Mouse (Mus musculus): ENCODE results near the gene Dtymk. TPM values are rescaled to one million over a fixed set of nuclear protein-coding genes. Genes with fewer than 3 reads are reported as not detected.
"Not testable (repeated sequence)": the region's sequence is repeated elsewhere in the genome, so short reads cannot be mapped to it uniquely, and the experiment has no call there.

Dtymk gene
- polyA plus RNA-seq, 1 experiment from 2014 or later = 78.9 TPM

GRCm38 (mm10) chr1:93767600-93767999 lies 34.1 kb downstream of the Dtymk start:
- no peak for DNase-seq
- TF ChIP-seq EP300 (IDR thresholded peaks at IDR 0.05; ENCODE audit: low read depth) = no peak
- no peak for TF ChIP-seq CTCF (IDR thresholded peaks at IDR 0.05; ENCODE audit: low read depth)
- H3K9me3 ChIP-seq (ENCODE audit: low read length) = no peaks in the 10 kb centered on the region

GRCm38 (mm10) chr1:93764871-93765591 lies 36.7 kb downstream of the Dtymk start:
- TF ChIP-seq EP300 (IDR thresholded peaks at IDR 0.05; ENCODE audit: low read depth) (no peak), CTCF (IDR thresholded peaks at IDR 0.05; ENCODE audit: low read depth) (no peak)
- H3K9ac ChIP-seq (replicated peaks) = no peak overlapping the region
- DNase-seq (no peak), ATAC-seq (no peak)
- no peak overlapping the region for H3K4me3 ChIP-seq (ENCODE audit: low read depth, low read length)
- WGBS (ENCODE audit: insufficient replicate concordance) = 86% methylated on average over 9 of the region's 9 CpGs
- H3K4me2 ChIP-seq (ENCODE audit: low read depth, low read length) = no peak overlapping the region
- no peaks in the 10 kb centered on the region for H3K27me3 ChIP-seq (ENCODE audit: insufficient read depth, low read length)
- no peak overlapping the region; the same call in 1 of the 2 replicates for H3K27ac ChIP-seq (ENCODE audit: low read depth)
- H3K4me1 ChIP-seq (ENCODE audit: insufficient read depth) = peaks cover 11% of the 10 kb centered on the region
- H3K9me3 ChIP-seq (ENCODE audit: low read length) = no peaks in the 10 kb centered on the region
- peaks cover 10% of the 10 kb centered on the region for H3K36me3 ChIP-seq (replicated peaks; ENCODE audit: insufficient read depth, low read length)

More at GRCm38 (mm10) chr1:93767600-93767999, 34.1 kb downstream of the Dtymk start:
- no peaks in the 10 kb centered on the region for H3K27me3 ChIP-seq (ENCODE audit: insufficient read depth, low read length)
- H3K9ac ChIP-seq (replicated peaks) = no peak overlapping the region
- H3K4me2 ChIP-seq (ENCODE audit: low read depth, low read length) = no peak overlapping the region
- no peak for ATAC-seq
- H3K4me3 ChIP-seq (ENCODE audit: low read depth, low read length) = no peak overlapping the region
- whole genome bisulfite sequencing (ENCODE audit: insufficient replicate concordance) = 90% methylated on average over 6 of the region's 6 CpGs
- no peak overlapping the region for H3K27ac ChIP-seq (ENCODE audit: low read depth)
- H3K4me1 ChIP-seq (ENCODE audit: insufficient read depth) = peaks cover 11% of the 10 kb centered on the region
- peaks cover 13% of the 10 kb centered on the region for H3K36me3 ChIP-seq (replicated peaks; ENCODE audit: insufficient read depth, low read length)

- H3K4me3 ChIP-seq (ENCODE audit: low read depth, low read length); H3K9me3 ChIP-seq (ENCODE audit: low read length); H3K36me3 ChIP-seq (replicated peaks; ENCODE audit: insufficient read depth, low read length); H3K9ac ChIP-seq (replicated peaks); DNase-seq; H3K27ac ChIP-seq (ENCODE audit: low read depth); H3K27me3 ChIP-seq (ENCODE audit: insufficient read depth, low read length): not testable (repeated sequence)
- Histone ChIP-seq H3K4me1 (ENCODE audit: insufficient read depth) (peaks cover 16% of the 10 kb centered on the region), H3K4me2 (ENCODE audit: low read depth, low read length) (peak overlapping the region; percentile 35; the same call in 1 of the 2 replicates)
- peak; percentile 67; the same call in 1 of the 2 replicates for ATAC-seq
- 74% methylated on average over 3 of the region's 3 CpGs for WGBS (ENCODE audit: insufficient replicate concordance)
Measured at GRCm38 (mm10) chr1:93763531-93763930, 38.2 kb downstream of the Dtymk start.

GRCm38 (mm10) chr1:93760076-93760475 lies 41.7 kb downstream of the Dtymk start:
- Histone ChIP-seq H3K9ac (replicated peaks) (no peak overlapping the region), H3K27ac (ENCODE audit: low read depth) (no peak overlapping the region), H3K36me3 (replicated peaks; ENCODE audit: insufficient read depth, low read length) (no peaks in the 10 kb centered on the region), H3K4me3 (ENCODE audit: low read depth, low read length) (no peak overlapping the region), H3K9me3 (ENCODE audit: low read length) (no peaks in the 10 kb centered on the region), H3K4me1 (ENCODE audit: insufficient read depth) (peaks cover 24% of the 10 kb centered on the region), H3K27me3 (ENCODE audit: insufficient read depth, low read length) (no peaks in the 10 kb centered on the region), H3K4me2 (ENCODE audit: low read depth, low read length) (no peak overlapping the region)
- TF ChIP-seq EP300 (IDR thresholded peaks at IDR 0.05; ENCODE audit: low read depth) (no peak), CTCF (IDR thresholded peaks at IDR 0.05; ENCODE audit: low read depth) (no peak)
- DNase-seq = no peak
- 94% methylated on average over 1 of the region's 1 CpGs for WGBS (ENCODE audit: insufficient replicate concordance)
- no peak for ATAC-seq

- DNase-seq = no peak
- H3K4me3 ChIP-seq (ENCODE audit: low read depth, low read length) = peak overlapping the region; percentile 98
- peak overlapping the region; percentile 95; the same call in 1 of the 2 replicates for H3K27ac ChIP-seq (ENCODE audit: low read depth)
- no peak for ATAC-seq
- peak overlapping the region; percentile 96 for H3K9ac ChIP-seq (replicated peaks)
- no peaks in the 10 kb centered on the region for H3K9me3 ChIP-seq (ENCODE audit: low read length)
- H3K4me1 ChIP-seq (ENCODE audit: insufficient read depth) = peaks cover 29% of the 10 kb centered on the region
- no peaks in the 10 kb centered on the region for H3K36me3 ChIP-seq (replicated peaks; ENCODE audit: insufficient read depth, low read length)
- peak overlapping the region; percentile 98 for H3K4me2 ChIP-seq (ENCODE audit: low read depth, low read length)
- H3K27me3 ChIP-seq (ENCODE audit: insufficient read depth, low read length) = no peaks in the 10 kb centered on the region
- peak; percentile 91 for TF ChIP-seq EP300 (IDR thresholded peaks at IDR 0.05; ENCODE audit: low read depth)
- TF ChIP-seq CTCF (IDR thresholded peaks at IDR 0.05; ENCODE audit: low read depth) = no peak
Measured at GRCm38 (mm10) chr1:93756154-93756553, 45.6 kb downstream of the Dtymk start.

- H3K27me3 ChIP-seq (ENCODE audit: insufficient read depth, low read length) = no peaks in the 10 kb centered on the region
- H3K27ac ChIP-seq (ENCODE audit: low read depth) = peak overlapping the region; percentile 95
- H3K4me2 ChIP-seq (ENCODE audit: low read depth, low read length) = peak overlapping the region; percentile 98
- DNase-seq (no peak), ATAC-seq (no peak)
- H3K4me1 ChIP-seq (ENCODE audit: insufficient read depth) = peaks cover 29% of the 10 kb centered on the region
- TF ChIP-seq CTCF (IDR thresholded peaks at IDR 0.05; ENCODE audit: low read depth) = no peak
- TF ChIP-seq EP300 (IDR thresholded peaks at IDR 0.05; ENCODE audit: low read depth) = no peak
- H3K4me3 ChIP-seq (ENCODE audit: low read depth, low read length) = peak overlapping the region; percentile 98
- 24% methylated on average over 7 of the region's 7 CpGs for WGBS (ENCODE audit: insufficient replicate concordance)
- peak overlapping the region; percentile 96 for H3K9ac ChIP-seq (replicated peaks)
- no peaks in the 10 kb centered on the region for H3K9me3 ChIP-seq (ENCODE audit: low read length)
- 0 out of 2 replicates have a peak, but pooled peaks cover 1% of the 10 kb centered on the region for H3K36me3 ChIP-seq (replicated peaks; ENCODE audit: insufficient read depth, low read length)
Measured at GRCm38 (mm10) chr1:93755618-93756017, 46.1 kb downstream of the Dtymk start.
